Mouse (Mus musculus) megakaryocyte, embryonic 14.5 days (primary cell): ENCODE data around the gene Olfr55.

Experiments
- FLI1 ChIP-seq: IDR thresholded peaks from 2 replicates; pipeline ENCODE4 v1.6.1; 2012; ENCODE audit warnings: low read length, inconsistent platforms, mixed read lengths
- GATA1 ChIP-seq: IDR thresholded peaks from 3 replicates; pipeline ENCODE4 v1.6.1; 2012; ENCODE audit warnings: mixed read lengths, low read length, inconsistent platforms, borderline replicate concordance

GRCm38 (mm10) chr17:33221590-33221989 is 53.3 kb downstream of the Olfr55 start, which contains the start of gene Olfr1564:
- TF ChIP-seq GATA1 = no peak
- no peak for TF ChIP-seq FLI1
